Mouse (Mus musculus): ENCODE data around the gene Platr17. TPM values are rescaled to one million over a fixed set of nuclear protein-coding genes. Genes with fewer than 3 reads are reported as not detected.

Gene Platr17
- polyA plus RNA-seq, 1 experiment from 2014 or later, result 0.30 TPM

- Histone ChIP-seq H3K4me3 (peak overlapping the region; percentile 99), H3K27me3 (ENCODE audit: low read depth, poor library complexity, severe bottlenecking) (no peaks in the 10 kb centered on the region), H3K27ac (replicated peaks) (peak overlapping the region; percentile 98), H3K36me3 (peaks cover 66% of the 10 kb centered on the region), H3K9me3 (replicated peaks) (no peaks in the 10 kb centered on the region), H3K4me1 (peaks cover 62% of the 10 kb centered on the region)
- no peak for DNase-seq (ENCODE audit: low spot score)
- under 1% methylated on average over 33 of the region's 33 CpGs for WGBS
Measured at GRCm38 (mm10) chr17:33954646-33955554, 50.0 kb downstream of the Platr17 start.

- peak; percentile 95 for DNase-seq (ENCODE audit: low spot score)
- peak within 1 kb of the TSS; percentile 99 for H3K4me3 ChIP-seq
- H3K27ac ChIP-seq (replicated peaks), result peak within 1 kb of the TSS; percentile 98
- WGBS, result under 1% methylated on average over 50 of the region's 50 CpGs
- peaks cover 66% of the 10 kb centered on the region for H3K36me3 ChIP-seq
- H3K27me3 ChIP-seq (ENCODE audit: low read depth, poor library complexity, severe bottlenecking), result no peaks in the 10 kb centered on the region
- no peaks in the 10 kb centered on the region for H3K9me3 ChIP-seq (replicated peaks)
- peaks cover 55% of the 10 kb centered on the region for H3K4me1 ChIP-seq
Measured at GRCm38 (mm10) chr17:33955555-33956214, 50.8 kb downstream of the Platr17 start, which contains the start of the genes Vps52 and Rps18. Vps52 (plus strand) TSS chr17:33955812. Rps18 (minus strand) TSS chr17:33956001.

Small RNAs within 50 kb of the gene (microRNA-seq; reads per million reads assigned to microRNA genes)
- not detected for gene Gm27740

Other genes with a start within 250 kb of the Platr17 start
- gene Hnrnpm, start 218.3 kb upstream of the Platr17 start, polyA plus RNA-seq (2016; fragmentation: Nextera tagmentation; extraction: Ambion mirVana), result 511 and 521 TPM in 2 replicates
- gene March2, start 186.5 kb upstream of the Platr17 start, polyA plus RNA-seq (2016; fragmentation: Nextera tagmentation; extraction: Ambion mirVana), result 35.5 and 39.5 TPM in 2 replicates
- 363 and 422 TPM in 2 replicates for gene Rab11b, start 144.6 kb upstream of the Platr17 start, polyA plus RNA-seq (2016; fragmentation: Nextera tagmentation; extraction: Ambion mirVana)
- gene Angptl4, start 123.3 kb upstream of the Platr17 start, polyA plus RNA-seq (2016; fragmentation: Nextera tagmentation; extraction: Ambion mirVana), result 17.7 and 20.7 TPM in 2 replicates
- 24.6 and 29.4 TPM in 2 replicates for gene Kank3, start 94.6 kb upstream of the Platr17 start, polyA plus RNA-seq (2016; fragmentation: Nextera tagmentation; extraction: Ambion mirVana)
- gene Rps28, start 80.6 kb upstream of the Platr17 start, polyA plus RNA-seq (2016; fragmentation: Nextera tagmentation; extraction: Ambion mirVana), result 699 and 827 TPM in 2 replicates
- 496 and 518 TPM in 2 replicates for gene Ndufa7, start 80.6 kb upstream of the Platr17 start, polyA plus RNA-seq (2016; fragmentation: Nextera tagmentation; extraction: Ambion mirVana)
- 82.0 and 82.4 TPM in 2 replicates for gene Cd320, start 62.0 kb upstream of the Platr17 start, polyA plus RNA-seq (2016; fragmentation: Nextera tagmentation; extraction: Ambion mirVana)
- gene Gm7029, start 31.3 kb upstream of the Platr17 start, polyA plus RNA-seq (2016; fragmentation: Nextera tagmentation; extraction: Ambion mirVana), result not detected in 2 replicates
- 7.8 and 9.4 TPM in 2 replicates for gene Kifc1, start 14.5 kb upstream of the Platr17 start, polyA plus RNA-seq (2016; fragmentation: Nextera tagmentation; extraction: Ambion mirVana)
- 77.5 and 82.6 TPM in 2 replicates for gene Daxx, start 4.3 kb downstream of the Platr17 start, polyA plus RNA-seq (2016; fragmentation: Nextera tagmentation; extraction: Ambion mirVana)
- 14.9 and 17.3 TPM in 2 replicates for gene Tapbp, start 10.8 kb downstream of the Platr17 start, polyA plus RNA-seq (2016; fragmentation: Nextera tagmentation; extraction: Ambion mirVana)
- gene Zbtb22, start 10.8 kb downstream of the Platr17 start, polyA plus RNA-seq (2016; fragmentation: Nextera tagmentation; extraction: Ambion mirVana), result 23.5 and 24.1 TPM in 2 replicates
- 43.1 and 46.9 TPM in 2 replicates for gene Rgl2, start 24.4 kb downstream of the Platr17 start, polyA plus RNA-seq (2016; fragmentation: Nextera tagmentation; extraction: Ambion mirVana)
- 214 and 240 TPM in 2 replicates for gene Pfdn6, start 35.2 kb downstream of the Platr17 start, polyA plus RNA-seq (2016; fragmentation: Nextera tagmentation; extraction: Ambion mirVana)
- gene Wdr46, start 35.5 kb downstream of the Platr17 start, polyA plus RNA-seq (2016; fragmentation: Nextera tagmentation; extraction: Ambion mirVana), result 47.8 and 52.5 TPM in 2 replicates
- 4.1 and 6.4 TPM in 2 replicates for gene B3galt4, start 46.4 kb downstream of the Platr17 start, polyA plus RNA-seq (2016; fragmentation: Nextera tagmentation; extraction: Ambion mirVana)
- gene Vps52, start 50.7 kb downstream of the Platr17 start, polyA plus RNA-seq (2016; fragmentation: Nextera tagmentation; extraction: Ambion mirVana), result 53.5 and 61.0 TPM in 2 replicates
- 1,339 and 1,576 TPM in 2 replicates for gene Rps18, start 50.9 kb downstream of the Platr17 start, polyA plus RNA-seq (2016; fragmentation: Nextera tagmentation; extraction: Ambion mirVana)
- 45.7 and 50.3 TPM in 2 replicates for gene H2-K1, start 95.2 kb downstream of the Platr17 start, polyA plus RNA-seq (2016; fragmentation: Nextera tagmentation; extraction: Ambion mirVana)
- 13.8 and 15.3 TPM in 2 replicates for gene Ring1, start 119.5 kb downstream of the Platr17 start, polyA plus RNA-seq (2016; fragmentation: Nextera tagmentation; extraction: Ambion mirVana)
- 120 and 128 TPM in 2 replicates for gene H2-Ke6, start 122.9 kb downstream of the Platr17 start, polyA plus RNA-seq (2016; fragmentation: Nextera tagmentation; extraction: Ambion mirVana)
- gene Slc39a7, start 126.5 kb downstream of the Platr17 start, polyA plus RNA-seq (2016; fragmentation: Nextera tagmentation; extraction: Ambion mirVana), result 221 and 227 TPM in 2 replicates
- 54.0 and 56.9 TPM in 2 replicates for gene Rxrb, start 126.7 kb downstream of the Platr17 start, polyA plus RNA-seq (2016; fragmentation: Nextera tagmentation; extraction: Ambion mirVana)
- gene Col11a2, start 134.3 kb downstream of the Platr17 start, polyA plus RNA-seq (2016; fragmentation: Nextera tagmentation; extraction: Ambion mirVana), result 0.92 and 1.1 TPM in 2 replicates
- 0.37 and 0.50 TPM in 2 replicates for gene H2-Oa, start 187.2 kb downstream of the Platr17 start, polyA plus RNA-seq (2016; fragmentation: Nextera tagmentation; extraction: Ambion mirVana)
- gene H2-DMa, start 214.4 kb downstream of the Platr17 start, polyA plus RNA-seq (2016; fragmentation: Nextera tagmentation; extraction: Ambion mirVana), result 6.4 and 9.5 TPM in 2 replicates
- 126 and 137 TPM in 2 replicates for gene Brd2, start 217.5 kb downstream of the Platr17 start, polyA plus RNA-seq (2016; fragmentation: Nextera tagmentation; extraction: Ambion mirVana)
- gene H2-DMb2, start 238.2 kb downstream of the Platr17 start, polyA plus RNA-seq (2016; fragmentation: Nextera tagmentation; extraction: Ambion mirVana), result 0.12 TPM in 1 of 2 replicates, not detected in the other
- 0.39 TPM in 1 of 2 replicates, not detected in the other for gene H2-DMb1, start 247.9 kb downstream of the Platr17 start, polyA plus RNA-seq (2016; fragmentation: Nextera tagmentation; extraction: Ambion mirVana)